Mouse (Mus musculus): ENCODE measurements around the gene Spg21.

Gene Spg21

GRCm38 (mm10) chr9:65535789-65536469 lies 75.2 kb downstream of the Spg21 start:
- DNase-seq (ENCODE audit: low spot score): no peak

GRCm38 (mm10) chr9:65536491-65536890 lies 75.7 kb downstream of the Spg21 start:
- no peak for DNase-seq (ENCODE audit: low spot score)
